ENCODE assay signal across 9 mouse cellular contexts in the genomic region with DNA sequence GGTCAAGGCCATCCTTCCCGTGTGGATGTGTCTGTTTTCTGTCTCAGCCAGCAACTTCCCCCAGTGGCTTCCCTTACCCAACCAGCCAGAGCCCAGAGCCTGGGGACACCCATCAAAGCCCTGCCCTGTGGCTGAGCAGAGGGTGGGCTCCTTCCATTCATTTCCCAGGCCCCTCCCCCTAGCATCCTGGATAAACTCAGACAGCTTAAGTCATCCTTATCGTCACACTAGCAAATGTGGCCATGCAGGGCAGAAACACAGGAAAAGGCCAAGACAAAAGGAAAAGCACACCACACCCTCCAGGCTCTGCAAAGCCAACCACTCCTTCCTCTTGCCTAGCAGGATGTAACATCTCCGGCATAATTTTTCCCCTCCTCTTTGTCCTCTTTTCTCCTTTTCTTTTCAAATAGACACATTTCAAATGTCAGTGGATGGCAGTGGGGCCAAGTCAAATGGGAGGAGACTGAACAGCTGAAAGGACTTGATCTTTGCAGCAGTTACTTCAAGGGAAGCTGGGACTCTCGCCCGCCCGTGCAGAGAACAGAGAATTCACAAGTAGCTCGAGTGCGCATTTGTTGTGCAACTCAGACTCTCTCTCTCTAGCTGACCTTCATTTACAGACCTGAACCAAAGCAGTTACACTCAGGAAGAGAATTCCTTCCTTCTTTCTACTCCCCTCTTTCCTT. TPM values are rescaled to one million over a fixed set of nuclear protein-coding genes. Genes with fewer than 3 reads are reported as not detected.
DNase-seq lines count a peak whose midpoint lies in the region; ATAC-seq lines count a peak whose summit lies in the region.
"Had no signal": no experiment of that assay in that cellular context is flagged by ENCODE, and none has a peak within 500 bp of the region (broad histone marks: within the 10 kb centered on the region; RNA-seq: fewer than 3 reads in every experiment).

No protein-coding gene starts in this region.

- H3K4me1 ChIP-seq in lung, embryonic 16.5 days (replicated peaks; ENCODE audit: control insufficient read depth, insufficient read depth, low read length): no peaks in the 10 kb centered on the region

- H3K4me2 ChIP-seq in lung, embryonic 16.5 days (ENCODE audit: low read depth, low read length): no peak overlapping the region

- WGBS in lung, embryonic 16.5 days: 26% methylated on average over 8 of the region's 8 CpGs

- no peaks in the 10 kb centered on the region for H3K27me3 ChIP-seq in lung, embryonic 16.5 days (ENCODE audit: control insufficient read depth, insufficient read depth, low read depth, low read length)
- H3K27me3 ChIP-seq: Patski had no signal

- DNase-seq in ovary, adult 18-20 months (ENCODE audit: low spot score): peak; percentile 2
- no peak for DNase-seq in ovary, postnatal 10 days (ENCODE audit: low spot score)
- peak; percentile 36 for DNase-seq in kidney, adult 11 months
- no peak for DNase-seq in layer of hippocampus, postnatal 10 days (ENCODE audit: low spot score in 2 of 2)
- no peak for DNase-seq in Muller cell, postnatal 12 days (ENCODE audit: inconsistent ontology term)
- no peak for DNase-seq in c-Kit-positive CD71-positive TER-119-positive erythroid progenitor cells, embryonic 14.5 days (ENCODE audit: low spot score)

- H3K36me3 ChIP-seq in lung, embryonic 16.5 days (ENCODE audit: control insufficient read depth, insufficient read depth, low read length): no peaks in the 10 kb centered on the region

- no peak overlapping the region for H3K4me3 ChIP-seq in lung, embryonic 16.5 days (ENCODE audit: low read length)

- peak; percentile 68 for ATAC-seq in granulocyte monocyte progenitor cell, adult 5-6 weeks (replicated peaks; ENCODE audit: poor library complexity, severe bottlenecking)
- ATAC-seq in lung, embryonic 16.5 days (ENCODE audit: low read depth): peak; percentile 96
- ATAC-seq: Patski had no signal

- peak overlapping the region; percentile 1; the same call in 1 of the 2 replicates for H3K9ac ChIP-seq in lung, embryonic 16.5 days (ENCODE audit: low read length)

- no peaks in the 10 kb centered on the region for H3K9me3 ChIP-seq in lung, embryonic 16.5 days (ENCODE audit: control insufficient read depth, low read length)

- peak overlapping the region; percentile 53 for H3K27ac ChIP-seq in lung, embryonic 16.5 days (ENCODE audit: low read length)

RNA-seq across cellular contexts. Expression of gene Nrp2, which starts 38.0 kb away (rescaled TPM):
- 2.1 and 2.5 TPM in 2 replicates for total RNA-seq in granulocyte monocyte progenitor cell, adult 5-6 weeks (2014; fragmentation: Nextera tagmentation)
- 2.4 and 3.1 TPM in 2 replicates for total RNA-seq in granulocyte monocyte progenitor cell, adult 5-6 weeks (2017)
- 11.6 and 13.3 TPM in 2 replicates for polyA plus RNA-seq in lung, embryonic 16.5 days (2015; fragmentation: Nextera tagmentation; extraction: Ambion mirVana)
- 100 to 1,000 TPM in 1 of 2 experiments, 10 to 100 TPM in 1; 93.9 to 103 TPM for total RNA-seq in layer of hippocampus, postnatal 10 days (2021)

Comparison
In these comparisons a context has a peak if more than half of its experiments do, and no peak if none do; other contexts are left out.
1. DNase-seq: peak in ovary, adult 18-20 months (single experiment) and kidney, adult 11 months (single experiment); none in ovary, postnatal 10 days (single experiment), layer of hippocampus, postnatal 10 days (0 of 2), Muller cell, postnatal 12 days (single experiment) and c-Kit-positive CD71-positive TER-119-positive erythroid progenitor cells, embryonic 14.5 days (single experiment).
2. RNA of gene Nrp2, which starts 38.0 kb away (total RNA-seq): 93.9 to 103 TPM in layer of hippocampus, postnatal 10 days; 2.1 to 3.1 TPM in granulocyte monocyte progenitor cell, adult 5-6 weeks; every median in the first group is over 10 times any median in the second.